Mouse (Mus musculus) lung, postnatal 0 days (tissue): ENCODE data around the gene Unc5a.

Source experiments
- CTCF ChIP-seq: IDR thresholded peaks from 2 replicates; pipeline ENCODE4 v1.5.1; 2016; ENCODE audit warnings: antibody characterized with exemption, mild to moderate bottlenecking
- EP300 ChIP-seq: IDR thresholded peaks from 2 replicates; pipeline ENCODE4 v1.6.1; 2016; ENCODE audit warnings: antibody characterized with exemption, mild to moderate bottlenecking, control low read depth

- TF ChIP-seq CTCF: no peak
- TF ChIP-seq EP300: no peak
Observed at GRCm38 (mm10) chr13:54934873-54935272, 14.3 kb upstream of the Unc5a start.
